Mouse (Mus musculus): ENCODE results near the gene Plod1. TPM values are rescaled to one million over a fixed set of nuclear protein-coding genes. Genes with fewer than 3 reads are reported as not detected.

Gene Plod1
- total RNA-seq, 1 experiment = 26.2 TPM

DNA sequence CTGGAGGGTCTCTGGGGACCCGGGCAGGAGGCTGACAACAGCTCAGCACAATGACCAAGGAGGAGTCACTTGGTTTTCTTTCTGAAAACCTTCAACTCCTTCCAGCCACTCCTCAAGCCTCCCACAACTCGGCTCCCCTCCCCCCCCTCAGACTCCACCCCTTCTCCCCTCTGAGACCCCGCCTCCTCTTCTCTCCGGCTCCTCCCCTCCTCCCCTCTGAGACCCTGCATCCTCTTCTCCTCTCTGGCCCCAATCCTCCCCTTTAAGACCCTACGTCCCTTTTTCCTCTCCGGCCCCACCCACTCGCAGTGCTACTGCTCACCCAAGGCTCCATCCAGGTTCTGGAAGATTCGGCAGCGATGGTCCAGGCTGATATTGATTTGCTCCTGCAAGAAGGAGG lies 8.4 kb downstream of the Plod1 start:
- DNase-seq (ENCODE audit: low read depth, low spot score) = no peak
- no peaks in the 10 kb centered on the region; the same call in 1 of the 2 replicates for H3K36me3 ChIP-seq (ENCODE audit: control insufficient read depth, insufficient read depth, low read length, poor library complexity, severe bottlenecking)

DNA sequence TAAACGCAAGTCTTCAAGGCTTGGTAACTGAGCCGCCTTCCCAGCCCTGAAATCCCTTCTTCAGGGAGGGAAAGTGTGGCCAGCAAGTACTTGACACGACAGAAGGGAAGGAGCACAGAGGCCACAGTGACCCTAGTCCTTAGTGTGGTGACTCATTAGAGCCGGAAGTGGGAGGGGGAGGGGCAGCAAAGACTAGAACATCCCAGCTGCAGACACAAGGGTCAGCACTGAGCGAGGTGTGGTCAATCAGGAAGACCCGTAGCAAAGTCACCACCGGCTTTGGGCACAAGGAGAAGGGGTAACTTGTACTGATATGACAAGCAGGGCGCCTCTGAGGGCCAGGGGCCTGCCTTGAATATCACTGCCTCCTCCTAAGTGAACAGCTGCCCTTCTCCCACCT lies 8.9 kb downstream of the Plod1 start:
- H3K9ac ChIP-seq (ENCODE audit: insufficient read depth, low read depth, low read length, poor library complexity, severe bottlenecking) = no peak overlapping the region
- H3K9me3 ChIP-seq (ENCODE audit: control insufficient read depth, insufficient read depth, low read depth, low read length) = no peaks in the 10 kb centered on the region
- no peak overlapping the region for H3K4me3 ChIP-seq (ENCODE audit: insufficient read depth in 1 of 2, low read depth in 1 of 2, low read length in 2 of 2, poor library complexity in 1 of 2, severe bottlenecking in 1 of 2)
- in situ Hi-C loops (cut with MboI; ENCODE audit: low sequenced_read_pairs in 2 of 2, unreplicated experiment in 2 of 2) = no loop called here
- DNase-seq (ENCODE audit: low read depth, low spot score) = no peak
- TF ChIP-seq ZC3H11A (IDR thresholded peaks at IDR 0.05; ENCODE audit: borderline replicate concordance, low read depth, low read length) (no peak), ZNF384 (IDR thresholded peaks at IDR 0.05; ENCODE audit: low read depth, low read length) (no peak), CHD2 (IDR thresholded peaks at IDR 0.05; ENCODE audit: low read depth, low read length) (no peak), MAFK (IDR thresholded peaks at IDR 0.05; ENCODE audit: insufficient read depth, low read depth, low read length) (no peak), HCFC1 (IDR thresholded peaks at IDR 0.05; ENCODE audit: borderline replicate concordance, insufficient read depth, low read length) (no peak)
- H3K36me3 ChIP-seq (ENCODE audit: control insufficient read depth, insufficient read depth, low read length, poor library complexity, severe bottlenecking) = no peaks in the 10 kb centered on the region; the same call in 1 of the 2 replicates
- no peak overlapping the region for H3K27ac ChIP-seq (ENCODE audit: insufficient read depth, low read depth, low read length, poor library complexity, severe bottlenecking)
- H3K4me1 ChIP-seq (ENCODE audit: control insufficient read depth in 2 of 2, insufficient read depth in 2 of 2, low read length in 2 of 2, poor library complexity in 1 of 2) = peaks cover 0 to 2% of the 10 kb centered on the region in 2 experiments; a peak in 1 of 4 replicates

More for the DNA sequence above, 8.4 kb downstream of the Plod1 start:
- TF ChIP-seq ZC3H11A (IDR thresholded peaks at IDR 0.05; ENCODE audit: borderline replicate concordance, low read depth, low read length) (no peak), HCFC1 (IDR thresholded peaks at IDR 0.05; ENCODE audit: borderline replicate concordance, insufficient read depth, low read length) (no peak), ZNF384 (IDR thresholded peaks at IDR 0.05; ENCODE audit: low read depth, low read length) (no peak), MAFK (IDR thresholded peaks at IDR 0.05; ENCODE audit: insufficient read depth, low read depth, low read length) (no peak), CHD2 (IDR thresholded peaks at IDR 0.05; ENCODE audit: low read depth, low read length) (no peak)
- Histone ChIP-seq H3K9me3 (ENCODE audit: control insufficient read depth, insufficient read depth, low read depth, low read length) (no peaks in the 10 kb centered on the region), H3K9ac (ENCODE audit: insufficient read depth, low read depth, low read length, poor library complexity, severe bottlenecking) (no peak overlapping the region), H3K4me1 (ENCODE audit: control insufficient read depth in 2 of 2, insufficient read depth in 2 of 2, low read length in 2 of 2, poor library complexity in 1 of 2) (peaks cover 0 to 3% of the 10 kb centered on the region in 2 experiments; a peak in 1 of 4 replicates), H3K27ac (ENCODE audit: insufficient read depth, low read depth, low read length, poor library complexity, severe bottlenecking) (no peak overlapping the region), H3K4me3 (ENCODE audit: insufficient read depth in 1 of 2, low read depth in 1 of 2, low read length in 2 of 2, poor library complexity in 1 of 2, severe bottlenecking in 1 of 2) (no peak overlapping the region)
- in situ Hi-C loops (cut with MboI; ENCODE audit: low sequenced_read_pairs in 2 of 2, unreplicated experiment in 2 of 2) = no loop called here

DNA sequence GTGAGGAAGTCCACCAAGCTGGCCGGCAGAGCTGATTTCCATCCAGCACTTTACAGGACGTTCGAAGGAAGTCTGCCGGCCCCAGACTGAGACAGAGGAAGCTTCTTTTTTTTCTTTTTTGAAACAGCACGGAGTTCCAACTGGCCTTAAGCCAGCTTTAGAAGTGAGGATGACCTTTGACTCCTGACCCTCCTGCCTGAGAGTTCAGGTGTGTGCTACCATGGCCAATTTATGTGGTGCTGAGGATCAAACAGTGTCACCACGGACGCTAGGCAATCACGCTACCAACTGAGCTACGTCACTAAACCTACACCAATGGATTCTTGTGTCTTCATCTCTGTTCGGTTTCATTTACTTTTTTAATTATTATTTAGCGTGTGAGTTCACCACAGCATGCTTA lies 14.2 kb downstream of the Plod1 start:
- Histone ChIP-seq H3K9ac (ENCODE audit: insufficient read depth, low read depth, low read length, poor library complexity, severe bottlenecking) (no peak overlapping the region), H3K4me1 (ENCODE audit: control insufficient read depth in 2 of 2, insufficient read depth in 2 of 2, low read length in 2 of 2, poor library complexity in 1 of 2) (peaks cover 0 to 11% of the 10 kb centered on the region in 2 experiments; a peak in 2 of 4 replicates), H3K27ac (ENCODE audit: insufficient read depth, low read depth, low read length, poor library complexity, severe bottlenecking) (no peak overlapping the region), H3K36me3 (ENCODE audit: control insufficient read depth, insufficient read depth, low read length, poor library complexity, severe bottlenecking) (peaks cover 6% of the 10 kb centered on the region; the same call in 1 of the 2 replicates), H3K9me3 (ENCODE audit: control insufficient read depth, insufficient read depth, low read depth, low read length) (no peaks in the 10 kb centered on the region), H3K4me3 (ENCODE audit: insufficient read depth in 1 of 2, low read depth in 1 of 2, low read length in 2 of 2, poor library complexity in 1 of 2, severe bottlenecking in 1 of 2) (no peak overlapping the region)
- in situ Hi-C loops (cut with MboI; ENCODE audit: low sequenced_read_pairs in 2 of 2, unreplicated experiment in 2 of 2) = no loop called here
- no peak for DNase-seq (ENCODE audit: low read depth, low spot score)
- TF ChIP-seq HCFC1 (IDR thresholded peaks at IDR 0.05; ENCODE audit: borderline replicate concordance, insufficient read depth, low read length) = no peak
- no peak for TF ChIP-seq MAFK (IDR thresholded peaks at IDR 0.05; ENCODE audit: insufficient read depth, low read depth, low read length)

DNA sequence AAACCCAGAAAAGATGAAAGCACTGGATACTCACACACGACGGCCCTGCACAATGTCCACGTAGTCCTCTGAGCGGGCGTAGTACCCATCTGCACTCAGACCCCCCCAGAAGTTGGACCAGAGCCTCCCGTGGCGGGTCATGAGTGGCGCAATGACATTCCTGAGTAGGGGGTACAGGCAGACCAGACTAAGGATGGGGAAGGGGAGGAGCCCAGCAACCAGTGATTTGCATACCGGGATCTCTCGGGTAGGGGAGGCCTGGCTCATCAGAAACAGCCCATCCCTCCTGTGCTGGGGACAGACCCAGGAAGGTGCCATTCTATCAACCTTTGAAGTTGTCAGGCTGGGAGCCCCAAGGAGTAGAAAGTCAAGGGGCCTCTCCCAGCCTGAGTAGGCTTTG lies 15.6 kb downstream of the Plod1 start:
- Histone ChIP-seq H3K4me3 (ENCODE audit: insufficient read depth in 1 of 2, low read depth in 1 of 2, low read length in 2 of 2, poor library complexity in 1 of 2, severe bottlenecking in 1 of 2) (no peak overlapping the region), H3K4me1 (ENCODE audit: control insufficient read depth in 2 of 2, insufficient read depth in 2 of 2, low read length in 2 of 2, poor library complexity in 1 of 2) (peaks cover 0 to 11% of the 10 kb centered on the region in 2 experiments; a peak in 2 of 4 replicates), H3K9ac (ENCODE audit: insufficient read depth, low read depth, low read length, poor library complexity, severe bottlenecking) (no peak overlapping the region), H3K36me3 (ENCODE audit: control insufficient read depth, insufficient read depth, low read length, poor library complexity, severe bottlenecking) (peaks cover 9% of the 10 kb centered on the region; the same call in 1 of the 2 replicates), H3K27ac (ENCODE audit: insufficient read depth, low read depth, low read length, poor library complexity, severe bottlenecking) (no peak overlapping the region), H3K9me3 (ENCODE audit: control insufficient read depth, insufficient read depth, low read depth, low read length) (no peaks in the 10 kb centered on the region)
- TF ChIP-seq HCFC1 (IDR thresholded peaks at IDR 0.05; ENCODE audit: borderline replicate concordance, insufficient read depth, low read length) (no peak), CHD2 (IDR thresholded peaks at IDR 0.05; ENCODE audit: low read depth, low read length) (no peak), ZC3H11A (IDR thresholded peaks at IDR 0.05; ENCODE audit: borderline replicate concordance, low read depth, low read length) (no peak)
- no peak for DNase-seq (ENCODE audit: low read depth, low spot score)
- in situ Hi-C loops (cut with MboI; ENCODE audit: low sequenced_read_pairs in 2 of 2, unreplicated experiment in 2 of 2) = no loop called here
